Mouse (Mus musculus): ENCODE data around the gene Rsg1.
A peak's percentile ranks its signal among the peaks of the same experiment; 100 is the strongest.

Gene Rsg1

GRCm38 (mm10) chr4:141212892-141213291 lies 864 bp upstream of the Rsg1 start:
- DNase-seq (ENCODE audit: low read depth) = no peak

GRCm38 (mm10) chr4:141213342-141213741 lies 414 bp upstream of the Rsg1 start:
- DNase-seq (ENCODE audit: low read depth) = no peak

DNA sequence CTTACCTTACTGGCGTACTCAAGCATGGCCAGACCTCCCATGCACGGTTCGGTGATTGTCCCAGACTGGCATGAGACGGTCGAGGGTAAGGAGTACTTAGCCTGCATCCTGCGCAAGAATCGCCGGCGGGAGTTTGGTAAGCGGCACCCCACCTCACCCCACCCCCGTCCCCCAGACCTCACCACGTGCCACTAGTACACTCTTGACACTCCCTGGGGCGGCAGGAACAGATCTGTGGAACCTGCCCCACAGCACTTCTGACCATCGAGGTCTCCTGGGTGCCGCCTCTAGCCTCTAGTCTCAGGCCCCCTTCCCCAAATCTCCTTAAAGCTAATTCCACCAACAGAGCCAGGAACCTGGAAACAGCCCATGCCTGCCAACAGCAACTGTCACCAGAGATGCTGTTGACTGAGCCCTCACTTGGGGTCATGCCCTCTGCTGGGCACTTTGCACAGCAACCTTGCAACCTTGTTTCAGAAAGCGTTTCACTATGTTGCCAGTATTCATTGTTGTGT lies 638 bp downstream of the Rsg1 start:
- DNase-seq (ENCODE audit: low read depth) = peak; percentile 56

- no peak for DNase-seq (ENCODE audit: low read depth)
Observed at GRCm38 (mm10) chr4:141219583-141220213, 5.9 kb downstream of the Rsg1 start.

GRCm38 (mm10) chr4:141221848-141222247 lies 8.1 kb downstream of the Rsg1 start:
- DNase-seq (ENCODE audit: low read depth) = no peak

GRCm38 (mm10) chr4:141222752-141223151 lies 9.0 kb downstream of the Rsg1 start:
- DNase-seq (ENCODE audit: low read depth) = no peak

DNA sequence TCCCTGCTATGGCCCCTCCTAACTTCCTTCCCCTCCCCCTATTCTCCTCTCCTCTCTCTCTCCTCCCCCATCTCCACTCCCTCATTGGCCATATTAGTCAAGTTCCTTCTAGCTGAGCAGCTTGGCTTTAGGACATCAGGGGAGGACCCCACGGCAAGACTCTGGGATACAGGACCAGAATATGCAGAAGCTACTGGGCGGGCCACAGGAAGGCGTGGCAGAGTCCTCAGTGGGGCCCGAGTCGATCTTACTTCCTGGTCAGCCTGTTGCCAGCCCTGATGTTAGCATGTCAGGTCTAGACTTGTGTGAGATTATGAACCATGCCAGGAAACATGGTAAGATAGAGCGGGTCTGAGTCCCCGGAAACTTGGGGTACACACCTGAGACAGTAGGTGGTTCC lies 14.9 kb downstream of the Rsg1 start:
- no peak for DNase-seq (ENCODE audit: low read depth)

GRCm38 (mm10) chr4:141233196-141233595 lies 19.4 kb downstream of the Rsg1 start:
- DNase-seq (ENCODE audit: low read depth) = no peak

DNA sequence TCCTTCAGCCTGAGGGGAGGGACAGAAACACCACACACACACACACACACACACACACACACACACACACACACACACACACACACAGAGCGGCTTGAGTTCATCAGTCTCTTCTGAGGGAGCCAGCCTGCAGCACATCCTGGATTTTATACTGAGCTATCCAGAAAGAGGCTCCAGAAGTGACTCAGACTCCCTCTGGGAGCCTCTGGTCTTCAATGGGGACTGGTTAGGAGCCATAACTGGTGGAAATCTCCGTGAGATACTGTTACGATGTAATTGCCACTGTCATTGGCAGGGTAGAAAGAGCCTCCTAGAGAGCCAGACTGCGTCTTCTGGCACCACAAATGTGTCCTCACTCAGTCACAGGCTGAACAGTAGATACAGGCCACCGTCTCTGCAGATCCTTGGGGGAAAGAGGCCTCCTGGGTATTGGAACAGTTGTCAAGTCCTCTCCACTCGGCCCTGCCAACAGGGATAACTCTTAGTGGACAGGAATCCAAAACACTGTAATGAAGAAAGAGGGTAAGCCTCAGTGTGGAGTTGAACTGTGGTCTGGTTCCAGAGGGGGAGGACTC lies 21.9 kb downstream of the Rsg1 start:
- no peak for DNase-seq (ENCODE audit: low read depth)

- DNase-seq (ENCODE audit: low read depth) = no peak
Observed at GRCm38 (mm10) chr4:141236856-141237255, 23.1 kb downstream of the Rsg1 start.

DNA sequence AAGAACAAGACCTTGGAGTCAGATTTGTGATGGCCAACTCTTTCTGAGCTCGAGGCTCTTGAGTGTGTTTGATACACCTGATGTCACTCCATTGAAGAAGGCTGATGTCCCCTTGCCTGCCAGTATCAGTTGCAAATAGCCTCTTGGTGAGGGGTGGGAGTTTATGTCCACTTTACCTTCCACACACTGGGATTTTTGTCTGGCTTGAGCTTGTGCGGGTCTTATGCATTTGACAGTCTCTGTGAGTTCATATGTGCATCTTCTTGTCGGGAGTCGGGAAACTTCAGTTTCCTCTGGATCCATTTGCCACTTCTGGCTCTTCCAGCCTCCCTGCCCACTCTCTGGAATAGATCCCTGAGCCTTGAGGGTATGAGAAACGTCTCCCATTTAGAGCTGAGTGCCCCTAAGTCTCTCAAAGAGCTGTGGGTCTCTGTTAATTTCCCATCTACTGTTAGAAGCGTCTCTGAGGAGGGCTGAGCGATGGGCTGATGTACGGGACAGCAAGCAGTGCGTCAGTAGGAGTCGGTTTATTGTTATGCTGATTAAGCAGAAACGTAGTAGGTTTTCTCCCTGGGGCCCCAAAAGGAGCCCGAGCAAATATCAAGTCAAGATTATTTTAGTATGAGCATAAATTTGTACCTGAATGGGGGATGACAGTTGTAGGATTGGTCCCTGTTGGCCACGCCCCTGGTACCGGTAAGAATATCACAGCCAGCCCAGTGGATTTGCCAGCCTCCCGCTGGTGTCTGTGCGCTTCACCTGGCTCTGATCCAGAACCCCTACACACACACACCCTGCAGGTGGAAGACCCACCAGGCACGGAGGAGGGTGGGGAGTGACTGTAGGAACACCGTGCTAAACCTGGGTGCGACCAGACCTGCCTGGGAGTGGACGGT lies 25.0 kb downstream of the Rsg1 start:
- no peak for DNase-seq (ENCODE audit: low read depth)

DNA sequence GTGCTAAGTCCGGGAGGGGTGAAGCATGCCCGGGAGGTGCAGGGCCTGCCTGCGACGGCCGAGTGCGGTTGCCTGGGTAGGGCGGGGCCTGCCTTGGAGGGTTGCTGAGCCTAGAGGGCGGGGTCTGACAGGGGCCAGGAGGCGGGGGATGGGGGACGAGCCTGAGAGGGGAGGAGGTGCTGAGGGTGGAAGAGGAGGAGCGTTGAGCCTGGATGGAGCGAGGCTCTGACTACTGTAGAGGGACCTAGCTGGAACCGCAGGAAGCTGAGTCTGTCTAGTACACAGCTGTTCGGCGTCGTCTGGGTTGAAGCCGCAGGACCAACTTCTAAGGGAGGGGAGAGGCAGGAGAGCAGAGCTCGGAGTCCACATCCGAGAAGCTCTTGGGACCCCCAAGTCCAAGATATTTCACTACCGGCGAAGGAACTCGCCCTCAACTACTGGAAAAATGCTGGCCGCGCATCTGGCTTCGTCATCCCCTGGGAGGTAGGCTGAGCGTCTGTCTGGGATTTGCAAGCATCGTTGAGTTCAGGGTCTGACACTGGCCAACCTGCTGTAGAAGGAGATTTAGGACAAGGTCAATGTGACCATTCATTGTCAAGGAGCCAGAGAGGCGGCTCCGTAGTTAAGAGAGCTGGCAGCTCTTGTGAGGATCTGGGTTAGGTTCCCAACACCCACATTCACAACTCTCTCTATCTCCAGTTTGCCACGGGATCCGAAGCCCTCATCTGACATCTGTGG lies 25.8 kb downstream of the Rsg1 start, which contains the start of gene Arhgef19:
Gene Arhgef19, plus strand, starts transcription at position 112 of the 738 bp plus-strand sequence.
- peak; percentile 70 for DNase-seq (ENCODE audit: low read depth)

DNA sequence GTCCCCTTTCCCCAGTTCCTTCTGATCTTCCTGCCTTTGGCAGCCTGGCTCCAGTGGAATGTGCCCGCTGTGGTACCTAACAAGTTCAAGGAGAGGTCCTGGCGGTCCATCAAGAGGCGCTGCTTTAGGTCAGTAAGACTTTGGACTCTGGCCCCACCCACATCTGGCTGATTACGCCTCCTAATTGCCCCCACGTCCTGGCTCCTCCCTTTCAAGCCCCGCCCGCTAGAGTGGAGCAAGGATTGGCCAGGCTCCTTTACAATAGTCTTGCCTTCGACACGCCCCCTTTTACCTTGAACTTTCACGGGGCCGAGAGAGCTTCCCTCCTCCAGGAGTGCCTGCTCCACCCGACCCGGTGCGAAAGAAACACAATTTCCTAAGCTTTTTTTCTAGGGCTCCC lies 26.9 kb downstream of the Rsg1 start:
- no peak for DNase-seq (ENCODE audit: low read depth)

DNA sequence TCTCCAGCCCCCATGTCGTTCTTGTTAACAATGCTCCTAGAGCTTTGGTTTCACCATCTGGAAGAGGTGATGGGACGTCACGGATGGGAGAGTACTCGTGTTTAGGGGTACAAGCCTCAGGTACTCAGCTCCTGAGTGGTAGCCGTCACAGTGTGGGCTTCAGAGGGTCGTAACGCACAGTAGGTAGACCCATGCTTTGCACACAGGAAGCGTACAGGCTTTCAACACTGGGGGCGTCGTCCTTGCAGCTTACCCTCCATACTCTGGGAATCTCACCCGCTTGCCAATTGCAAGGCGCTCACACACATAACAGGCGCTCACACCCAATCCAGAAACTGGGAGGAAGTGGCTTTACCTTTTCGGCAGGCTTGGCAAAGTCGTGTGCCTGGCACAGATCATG lies 28.1 kb downstream of the Rsg1 start:
- no peak for DNase-seq (ENCODE audit: low read depth)

DNA sequence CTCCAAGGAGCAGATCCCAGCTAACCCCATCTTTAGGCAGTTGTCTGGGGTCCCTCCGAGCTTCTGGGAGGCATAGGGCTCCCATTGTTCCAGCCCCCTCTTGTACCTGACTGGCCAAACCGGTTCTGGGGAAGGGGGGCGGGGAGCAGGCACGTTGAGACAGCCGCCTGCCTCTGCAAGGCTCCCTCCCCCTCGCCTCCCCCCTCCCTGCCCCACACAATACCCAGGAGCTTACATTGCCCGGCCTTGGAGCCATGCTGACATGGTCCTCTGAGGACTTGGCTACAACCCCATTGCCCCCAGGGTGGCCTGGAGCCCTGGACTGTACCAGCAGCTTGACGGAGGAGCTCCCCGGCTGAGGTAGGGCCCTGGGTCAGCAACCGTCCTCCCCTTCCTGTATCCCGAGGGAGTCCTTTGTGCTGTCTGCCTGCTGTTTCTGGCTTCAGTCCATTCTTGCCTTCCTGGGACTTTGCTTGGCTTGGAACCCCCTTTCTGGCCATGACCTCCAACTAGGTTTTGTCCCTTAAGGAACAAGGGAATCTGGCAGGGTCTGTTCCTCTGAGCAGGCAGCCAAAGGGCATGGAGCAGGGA lies 29.0 kb downstream of the Rsg1 start:
- no peak for DNase-seq (ENCODE audit: low read depth)

- no peak for DNase-seq (ENCODE audit: low read depth)
Observed at GRCm38 (mm10) chr4:141243636-141244035, 29.9 kb downstream of the Rsg1 start.

- no peak for DNase-seq (ENCODE audit: low read depth)
Observed at GRCm38 (mm10) chr4:141244401-141244800, 30.6 kb downstream of the Rsg1 start.

DNA sequence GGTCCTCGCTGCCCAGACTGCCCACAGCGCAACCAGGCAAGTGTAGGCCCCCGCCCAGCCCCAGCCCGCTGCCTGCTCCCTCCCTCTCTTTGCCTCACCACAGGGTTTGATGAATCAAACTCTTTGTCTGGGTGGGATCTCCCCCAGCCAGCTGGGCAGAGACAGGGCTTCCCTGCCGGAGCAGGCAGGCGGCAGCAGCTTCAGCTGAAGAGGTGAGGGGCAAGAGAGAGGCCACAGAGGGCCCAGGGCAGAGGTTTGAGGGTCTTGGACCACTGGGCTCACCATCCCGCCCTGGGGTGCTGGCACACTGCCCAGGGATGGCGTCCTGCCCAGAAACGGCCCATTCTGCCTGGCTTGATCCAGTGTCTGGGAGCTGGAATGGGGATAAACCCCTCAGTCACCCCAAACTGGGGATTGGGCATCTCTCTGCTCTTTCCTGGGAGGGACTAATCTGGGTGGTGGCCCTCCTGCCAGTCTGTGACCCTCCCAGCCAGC lies 31.2 kb downstream of the Rsg1 start:
- no peak for DNase-seq (ENCODE audit: low read depth)

GRCm38 (mm10) chr4:141246089-141246997 lies 32.6 kb downstream of the Rsg1 start:
- DNase-seq (ENCODE audit: low read depth) = no peak

- DNase-seq (ENCODE audit: low read depth) = no peak
Observed at GRCm38 (mm10) chr4:141246998-141247350, 33.2 kb downstream of the Rsg1 start.

Measured in c-Kit-positive CD71-negative TER-119-negative erythroid progenitor cells, embryonic 14.5 days (primary cell).